Comparison of ENCODE assay signal across 23 mouse cellular contexts in the genomic region with DNA sequence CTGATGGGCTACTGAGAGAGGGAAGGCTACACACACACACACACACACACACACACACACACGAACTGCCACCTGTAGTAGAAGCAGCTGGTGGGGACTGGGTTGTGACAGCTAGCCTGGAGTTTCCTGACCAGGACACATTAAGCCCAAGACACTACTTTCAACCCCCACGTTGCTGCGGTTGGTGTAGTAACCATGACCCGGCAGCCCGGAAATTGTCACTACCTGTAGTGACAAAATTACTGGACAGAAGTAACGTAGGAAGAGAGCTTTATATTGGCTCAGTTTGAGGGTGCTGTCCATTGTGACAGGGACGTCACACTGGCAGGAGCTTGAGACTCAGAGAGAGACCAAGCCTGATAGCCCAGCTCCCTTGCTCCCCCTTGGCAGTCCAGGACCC. TPM values are rescaled to one million over a fixed set of nuclear protein-coding genes. Genes with fewer than 3 reads are reported as not detected.
"Had no signal": no experiment of that assay in that cellular context is flagged by ENCODE, and none has a peak within 500 bp of the region (broad histone marks: within the 10 kb centered on the region; RNA-seq: fewer than 3 reads in every experiment).

No protein-coding gene starts in this region.

- H3K36me3 ChIP-seq: liver, embryonic 12.5 days; midbrain, embryonic 13.5 days; midbrain, embryonic 15.5 days; neural tube, embryonic 13.5 days; neural tube, embryonic 15.5 days; stomach, embryonic 15.5 days had no signal

- H3K9me3 ChIP-seq: liver, embryonic 12.5 days; midbrain, embryonic 13.5 days; midbrain, embryonic 15.5 days; neural tube, embryonic 13.5 days; neural tube, embryonic 15.5 days; stomach, embryonic 15.5 days had no signal

- H3K4me3 ChIP-seq: liver, embryonic 12.5 days; midbrain, embryonic 13.5 days; midbrain, embryonic 15.5 days; myocyte; neural tube, embryonic 13.5 days; neural tube, embryonic 15.5 days; stomach, embryonic 15.5 days had no signal

- ATAC-seq: liver, embryonic 12.5 days; midbrain, embryonic 13.5 days; midbrain, embryonic 15.5 days had no signal

- H3K27ac ChIP-seq: liver, embryonic 12.5 days; liver, embryonic 14.5 days; midbrain, embryonic 13.5 days; midbrain, embryonic 15.5 days; neural tube, embryonic 13.5 days; neural tube, embryonic 15.5 days; stomach, embryonic 15.5 days; stomach, postnatal 0 days had no signal

- H3K9ac ChIP-seq: liver, embryonic 12.5 days; liver, embryonic 14.5 days; lung, embryonic 14.5 days; midbrain, embryonic 13.5 days; midbrain, embryonic 15.5 days; neural tube, embryonic 13.5 days; neural tube, embryonic 15.5 days; stomach, embryonic 15.5 days had no signal

- H3K27me3 ChIP-seq: midbrain, embryonic 15.5 days; neural tube, embryonic 13.5 days; neural tube, embryonic 15.5 days; stomach, embryonic 15.5 days had no signal

- DNase-seq: lung, adult 18-20 months; lung, embryonic 14.5 days; lung, postnatal 10 days; lung, postnatal 4 days; right cerebral cortex, postnatal 14 days; thymus, postnatal 14 days; thymus, postnatal 36 days had no signal

- H3K4me2 ChIP-seq: liver, embryonic 12.5 days; lung, embryonic 14.5 days; midbrain, embryonic 11.5 days; midbrain, embryonic 13.5 days; midbrain, embryonic 15.5 days; neural tube, embryonic 13.5 days; neural tube, embryonic 15.5 days; stomach, embryonic 15.5 days had no signal

RNA-seq across cellular contexts. Expression of a gene that starts 14.1 kb away (rescaled TPM):
- total RNA-seq: megakaryocyte-erythroid progenitor cell, adult 5-6 weeks had no signal
- polyA plus RNA-seq: liver, embryonic 12.5 days; lung, embryonic 16.5 days; midbrain, embryonic 11.5 days; midbrain, embryonic 13.5 days; myocyte; neural tube, embryonic 11.5 days; neural tube, embryonic 13.5 days; spleen, adult 2 months; thymus, postnatal 0 days had no signal

RNA-seq across cellular contexts. Expression of a gene that starts 42.8 kb away (rescaled TPM):
- polyA plus RNA-seq: liver, embryonic 16.5 days; midbrain, embryonic 11.5 days; myocyte had no signal
